Mouse (Mus musculus) Patski (cell line): ENCODE measurements at regions not wholly inside any gene's neighbourhood (a gene's known extent, or its start where the extent isn't known, plus 50 kb on each side); places are given as distances from the start of the nearest gene placed in this dataset.
A peak's percentile ranks its signal among the peaks of the same experiment; 100 is the strongest.

ENCODE experiments used
- ATAC-seq: fragments of 100-300 bp; one replicate; pipeline ENCODE4 v1.8.0; 2021
- CTCF ChIA-PET: fragments of 350-600 bp; sonication (Branson Sonifier 250); formaldehyde crosslinking; loops from one replicate; lab custom pipeline; 2022; ENCODE audit warnings: inconsistent platforms; lab: Charles Lee
- POLR2A ChIA-PET: fragments of 350-600 bp; sonication (Branson Sonifier 250); formaldehyde crosslinking; loops from one replicate; lab custom pipeline; 2022; ENCODE audit warnings: antibody characterized with exemption, inconsistent platforms; lab: Charles Lee
- DNase-seq: peaks from one replicate; pipeline ENCODE4 v3.0.0-alpha.2; 2011; ENCODE audit warnings: low read depth, low spot score
- H3K27me3 ChIP-seq: fragments of 371-371 bp; one replicate; pipeline ENCODE4 v1.5.1; 2021
- CTCF ChIP-seq: fragments of 100-300 bp; IDR thresholded peaks from one replicate; pipeline ENCODE4 v1.5.1; 2021
- in situ Hi-C: fragments of 300-500 bp; cut with MboI; formaldehyde crosslinking; loops from 3 replicates; pipeline ENCODE4 v1.11.1; 2018; ENCODE audit warnings: low pct_unique_long_range_greater_than_20kb, mixed read lengths

- DNase-seq (no peak), ATAC-seq (no peak)
- ChIA-PET POLR2A (no interaction called here), CTCF (no interaction called here)
- H3K27me3 ChIP-seq = no peaks in the 10 kb centered on the region
- in situ Hi-C loops = no loop called here
- TF ChIP-seq CTCF = no peak
Observed at GRCm38 (mm10) chr4:34171265-34171862, 121.4 kb upstream of the Spaca1 start.

GRCm38 (mm10) chr4:34172000-34172399 is 122.0 kb upstream of the Spaca1 start:
- TF ChIP-seq CTCF = no peak
- ATAC-seq (no peak), DNase-seq (no peak)
- ChIA-PET CTCF (no interaction called here), POLR2A (no interaction called here)
- H3K27me3 ChIP-seq = no peaks in the 10 kb centered on the region
- in situ Hi-C loops = no loop called here

DNA sequence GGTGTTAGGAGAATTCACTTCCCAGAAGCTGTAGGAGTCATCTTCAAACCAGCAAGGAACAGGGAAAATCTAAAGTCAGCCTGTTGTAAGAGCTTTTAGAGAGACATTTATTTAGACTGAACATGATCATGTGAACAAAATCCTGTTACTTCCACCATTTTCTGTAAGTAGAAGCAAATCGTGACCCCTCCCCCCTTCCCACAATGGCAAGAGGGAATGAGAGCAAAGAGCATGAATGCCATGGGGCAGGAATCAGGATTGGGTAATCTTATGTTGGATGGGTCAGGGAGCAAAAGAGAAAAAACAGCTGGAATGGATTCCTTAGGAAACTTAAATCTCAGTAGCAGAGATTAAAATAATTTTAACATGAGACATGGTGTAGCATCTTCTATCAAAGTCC is 127.4 kb upstream of the Spaca1 start:
- DNase-seq = no peak
- in situ Hi-C loops = no loop called here
- ChIA-PET POLR2A (no interaction called here), CTCF (no interaction called here)
- no peak for ATAC-seq
- H3K27me3 ChIP-seq = peaks cover 4% of the 10 kb centered on the region
- no peak for TF ChIP-seq CTCF

GRCm38 (mm10) chr4:34186522-34186921 is 136.5 kb upstream of the Spaca1 start:
- in situ Hi-C loops = no loop called here
- ATAC-seq = no peak

DNA sequence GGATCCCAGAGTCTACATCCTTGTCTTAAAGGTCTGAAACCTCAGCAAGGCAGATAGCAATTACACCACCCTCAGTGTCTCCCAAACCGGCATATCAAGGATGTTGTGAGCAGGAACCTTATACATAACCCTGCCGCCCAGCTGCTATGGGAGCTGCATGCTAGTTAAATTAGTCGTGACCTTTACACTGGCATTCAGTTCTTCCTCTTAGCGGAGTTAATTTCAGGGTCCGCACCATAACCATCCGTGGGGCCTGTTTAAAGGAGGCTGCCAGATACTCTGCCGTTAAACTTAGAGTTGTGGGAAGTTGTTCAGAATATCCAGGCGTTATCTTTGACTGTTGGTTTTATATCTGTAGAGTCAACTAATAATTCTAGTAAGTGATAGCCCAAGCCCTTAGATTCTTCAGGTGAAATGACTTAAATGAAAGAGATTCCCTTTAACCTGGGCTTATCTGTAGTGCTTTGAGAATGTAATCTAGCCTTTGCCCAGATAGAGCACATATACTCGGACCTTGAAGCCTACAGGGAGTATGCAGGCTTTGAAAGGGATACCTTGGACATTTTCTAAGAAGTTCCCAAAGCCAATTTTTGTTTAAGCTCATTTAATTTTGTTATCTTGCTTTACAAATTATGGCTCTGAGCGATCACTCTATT is 153.3 kb upstream of the Spaca1 start:
- ChIA-PET POLR2A (no interaction called here), CTCF (no interaction called here)
- ATAC-seq (no peak), DNase-seq (no peak)
- H3K27me3 ChIP-seq = peaks cover 3% of the 10 kb centered on the region
- TF ChIP-seq CTCF = no peak
- in situ Hi-C loops = no loop called here

More at GRCm38 (mm10) chr4:34186522-34186921, 136.5 kb upstream of the Spaca1 start:
- ChIA-PET POLR2A (no interaction called here), CTCF (no interaction called here)
- no peak for TF ChIP-seq CTCF
- H3K27me3 ChIP-seq = no peaks in the 10 kb centered on the region
- DNase-seq = no peak

- H3K27me3 ChIP-seq = peaks cover 3% of the 10 kb centered on the region
- ChIA-PET POLR2A (no interaction called here), CTCF (no interaction called here)
- ATAC-seq (no peak), DNase-seq (no peak)
- in situ Hi-C loops = no loop called here
- TF ChIP-seq CTCF = no peak
Observed at GRCm38 (mm10) chr4:34209179-34209896, 159.3 kb upstream of the Spaca1 start.

GRCm38 (mm10) chr4:34213731-34214130 is 163.7 kb upstream of the Spaca1 start:
- ChIA-PET POLR2A (no interaction called here), CTCF (no interaction called here)
- DNase-seq (no peak), ATAC-seq (no peak)
- no peaks in the 10 kb centered on the region for H3K27me3 ChIP-seq
- TF ChIP-seq CTCF = no peak
- in situ Hi-C loops = no loop called here

- POLR2A ChIA-PET = no interaction called here
- H3K27me3 ChIP-seq = no peaks in the 10 kb centered on the region
- ATAC-seq (no peak), DNase-seq (no peak)
- CTCF ChIA-PET = no interaction called here
- TF ChIP-seq CTCF = no peak
- in situ Hi-C loops = no loop called here
Observed at GRCm38 (mm10) chr4:34214346-34214745, 164.4 kb upstream of the Spaca1 start.

- in situ Hi-C loops = no loop called here
- CTCF ChIA-PET = no interaction called here
- no peak for DNase-seq
- ATAC-seq = no peak
- POLR2A ChIA-PET = no interaction called here
- no peak for TF ChIP-seq CTCF
- H3K27me3 ChIP-seq = no peaks in the 10 kb centered on the region
Observed at GRCm38 (mm10) chr4:34221915-34222314, 171.9 kb upstream of the Spaca1 start.

DNA sequence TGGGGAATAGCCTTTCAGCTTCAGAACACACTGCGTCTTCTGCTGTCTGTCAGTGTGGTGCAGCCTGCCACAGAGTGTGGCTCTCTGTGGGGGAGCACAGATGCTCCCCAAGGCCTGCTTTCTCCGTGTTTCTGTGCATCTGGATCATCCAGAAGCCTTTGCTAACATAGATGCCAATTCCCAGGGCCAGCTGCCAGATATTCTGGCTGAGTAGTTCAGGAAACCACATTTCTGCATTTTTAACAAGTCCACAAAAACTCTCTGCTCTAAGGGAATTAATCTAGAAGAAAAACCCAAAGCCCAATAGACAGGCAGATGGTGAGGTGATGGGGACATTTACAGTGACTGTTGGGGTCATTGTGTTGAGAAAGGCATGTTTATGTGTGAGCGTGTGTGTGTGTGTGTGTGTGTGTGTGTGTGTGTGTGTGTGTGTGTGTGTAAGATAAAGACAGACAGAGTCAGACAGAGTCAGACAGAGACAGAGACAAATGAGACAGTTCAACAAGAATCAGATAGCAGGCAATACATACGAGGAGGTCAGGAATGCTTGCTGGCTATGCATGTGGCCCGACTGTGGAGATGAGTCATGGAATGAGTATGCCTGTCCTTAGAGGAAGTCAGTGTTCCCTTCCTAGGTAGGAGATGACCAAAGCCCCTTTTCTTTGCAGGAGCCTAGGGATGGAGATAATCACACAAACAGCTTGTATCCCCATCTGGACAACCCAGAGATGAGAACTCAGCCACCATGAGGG is 176.3 kb upstream of the Spaca1 start:
- H3K27me3 ChIP-seq = no peaks in the 10 kb centered on the region
- peak; percentile 89 for ATAC-seq
- in situ Hi-C loops = no loop called here
- ChIA-PET POLR2A (interaction anchor here (0.7 kb wide), 1 partner anchor 230 kb away, joined by 3 read pairs; no protein-coding TSS in a partner anchor), CTCF (no interaction called here)
- DNase-seq = peak; percentile 70
- TF ChIP-seq CTCF = no peak
